Mouse (Mus musculus) frontal cortex, adult (tissue): Measurements from ENCODE around the gene Rom1.
"Not testable (repeated sequence)": the region's sequence is repeated elsewhere in the genome, so short reads cannot be mapped to it uniquely, and the experiment has no call there.

ENCODE experiments used
- ATAC-seq: cut with Nextera tagmentation; 2 replicates; pipeline ENCODE4 v1.9.2; 2017; ENCODE audit warnings: mild to moderate bottlenecking, moderate library complexity, mixed read lengths; ENCODE audit not compliant: low TSS enrichment

The Rom1 gene

DNA sequence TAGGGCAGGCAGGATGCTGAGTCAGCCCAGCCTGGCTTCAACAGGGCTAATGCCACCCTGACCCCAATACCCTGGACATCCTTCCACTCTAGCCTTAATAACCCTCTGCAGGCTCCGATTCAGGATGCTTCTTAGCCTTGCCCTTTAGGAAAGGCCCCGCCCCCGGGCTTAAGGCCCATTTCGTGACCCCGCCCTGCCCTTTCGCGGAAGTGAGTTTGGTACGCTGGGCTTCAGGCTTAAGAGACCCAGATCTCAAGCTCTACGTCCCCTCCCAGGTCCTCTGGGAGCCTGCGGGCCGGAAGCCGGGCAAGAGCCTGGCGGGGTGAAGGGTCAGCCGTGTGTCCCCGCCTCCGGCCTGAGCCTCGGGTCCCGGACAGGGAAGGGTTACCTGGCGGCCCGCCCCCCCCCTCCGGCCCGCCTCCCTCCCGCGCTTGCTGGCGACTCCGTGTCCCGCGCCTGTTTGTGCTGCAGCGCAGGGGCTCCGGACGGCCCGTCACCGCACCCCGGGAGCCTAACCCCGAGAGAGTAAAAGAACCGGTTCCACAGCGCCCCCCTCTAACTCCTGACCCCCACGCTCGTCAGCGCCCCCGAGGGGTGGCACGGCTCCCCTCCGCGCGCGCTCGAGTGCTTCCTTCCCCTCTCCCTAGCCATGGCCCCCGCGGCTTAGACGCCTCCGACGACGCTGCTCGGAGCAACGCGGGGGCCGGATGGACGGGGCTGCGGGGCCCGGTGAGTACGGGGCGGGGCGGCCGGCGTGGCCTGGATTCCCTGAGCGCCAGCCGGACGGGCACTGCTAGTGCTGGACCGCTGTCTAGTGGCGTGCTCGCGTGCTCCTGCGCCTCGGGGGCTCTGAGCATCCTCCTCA lies at the start of gene Rom1, which contains the start of gene Eml3:
Gene Rom1, minus strand, starts transcription at position 133 of the 865 bp plus-strand sequence.
Gene Eml3, plus strand, starts transcription at position 329 of the 865 bp plus-strand sequence.
- ATAC-seq: peak; percentile 25

GRCm38 (mm10) chr19:8976535-8976934 lies 47.4 kb upstream of the Rom1 start:
- peak; percentile 52; the same call in 1 of the 2 replicates for ATAC-seq

DNA sequence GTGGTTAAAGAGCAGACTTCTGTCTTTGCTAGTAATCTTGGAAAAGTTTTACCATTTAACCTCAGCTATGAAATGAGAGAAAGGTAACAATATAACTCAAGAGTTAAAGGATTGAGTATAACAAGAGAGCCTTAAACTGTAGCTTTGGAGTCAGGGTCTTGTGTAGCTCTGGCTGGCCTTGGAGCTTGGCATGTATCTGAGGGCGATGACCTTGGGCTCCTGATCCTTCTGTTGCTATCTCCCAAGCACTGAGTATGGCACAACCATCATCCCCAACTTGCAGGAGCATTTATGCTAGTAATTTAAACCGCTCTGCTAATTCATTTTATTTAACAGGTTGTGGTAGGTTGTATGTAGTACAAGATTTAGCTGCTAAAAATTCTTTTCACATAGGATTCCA lies 46.3 kb upstream of the Rom1 start:
- no peak for ATAC-seq

GRCm38 (mm10) chr19:8974638-8975037 lies 45.5 kb upstream of the Rom1 start:
- ATAC-seq: no peak

GRCm38 (mm10) chr19:8972491-8972890 lies 43.3 kb upstream of the Rom1 start:
- not testable (repeated sequence) for ATAC-seq

- no peak for ATAC-seq
These were observed 38.7 kb upstream of the Rom1 start for GRCm38 (mm10) chr19:8967893-8968292.

- no peak for ATAC-seq
These were observed 38.2 kb upstream of the Rom1 start for GRCm38 (mm10) chr19:8967373-8967743.

DNA sequence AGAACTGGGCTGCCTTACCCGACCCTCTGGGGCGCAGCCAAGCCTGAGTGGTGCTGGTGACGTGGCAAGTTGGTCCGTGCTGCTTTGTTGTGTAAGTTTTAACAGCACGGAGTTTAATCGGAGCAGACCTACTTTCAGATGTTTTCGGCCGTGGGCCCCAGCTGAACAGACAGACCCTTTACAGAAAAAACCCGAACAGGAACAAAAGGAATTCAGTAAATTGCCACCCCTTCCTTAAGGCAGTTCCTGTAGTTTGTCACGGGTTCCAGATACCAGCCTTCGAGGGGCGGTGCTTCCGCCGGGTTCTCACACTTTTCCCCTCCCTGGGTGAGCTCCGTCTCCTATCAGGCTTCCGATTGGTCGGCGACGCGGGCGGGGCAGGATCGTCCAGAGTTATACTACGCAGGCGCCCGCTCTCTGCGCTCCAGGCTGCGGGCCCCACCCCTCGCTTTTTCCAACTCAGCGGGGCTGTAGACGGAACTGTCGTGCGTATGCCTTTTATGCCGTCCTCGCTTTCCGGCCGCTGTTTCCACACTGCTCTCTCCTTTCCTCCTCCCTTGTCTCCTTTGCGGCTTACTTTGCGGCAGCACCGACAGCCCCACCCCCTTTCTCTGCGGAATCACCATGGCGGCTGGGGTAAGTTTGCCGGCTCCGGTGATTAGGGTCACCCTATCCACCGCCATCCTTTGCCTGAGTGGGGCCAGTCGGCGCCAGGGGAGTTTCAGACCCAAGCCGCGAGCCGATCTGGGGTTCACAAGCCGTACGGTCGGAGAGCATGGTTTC lies 37.6 kb upstream of the Rom1 start, which contains the start of gene Eef1g:
Gene Eef1g, plus strand, starts transcription at position 452 of the 783 bp plus-strand sequence.
- peak; percentile 94 for ATAC-seq

DNA sequence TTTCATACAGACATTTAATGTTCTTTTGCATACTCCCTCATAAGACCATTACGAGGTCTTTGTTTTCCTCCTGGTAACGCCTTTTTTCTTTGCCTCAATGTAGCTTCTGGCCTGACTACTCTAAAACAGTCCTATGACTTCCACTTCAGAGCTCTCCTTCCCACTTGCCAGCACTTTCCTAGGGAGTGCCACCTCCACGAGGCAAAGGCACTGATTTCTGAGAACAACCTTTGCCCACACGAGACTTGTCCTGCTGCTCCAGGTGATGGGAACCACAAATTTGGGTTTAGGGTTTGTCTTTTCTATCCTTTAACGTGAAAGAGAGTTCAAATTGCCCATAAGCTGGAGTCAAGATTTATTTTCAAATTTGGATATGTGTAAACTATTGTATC lies 37.0 kb upstream of the Rom1 start:
- no peak for ATAC-seq

DNA sequence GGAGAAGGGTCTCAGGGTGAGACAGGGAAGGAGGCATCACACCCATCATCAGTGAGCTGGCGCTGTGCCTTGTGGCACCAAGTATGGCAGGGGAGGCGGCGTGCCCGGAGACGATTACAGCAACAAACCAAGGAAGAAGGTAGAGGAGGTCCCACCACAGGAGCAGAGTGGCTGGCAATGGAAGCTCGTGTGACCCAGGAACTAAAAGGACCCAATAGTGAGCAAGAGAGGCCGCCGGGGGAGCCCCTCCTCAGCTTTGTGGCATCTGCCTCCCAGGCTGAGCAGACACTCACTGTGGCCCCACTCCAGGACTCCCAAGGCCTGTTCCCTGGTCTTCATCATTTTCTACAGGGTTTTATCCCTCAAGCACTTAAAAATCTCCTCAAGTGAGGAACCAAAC lies 36.6 kb upstream of the Rom1 start:
- ATAC-seq: no peak

GRCm38 (mm10) chr19:8965075-8965474 lies 35.9 kb upstream of the Rom1 start:
- no peak for ATAC-seq

DNA sequence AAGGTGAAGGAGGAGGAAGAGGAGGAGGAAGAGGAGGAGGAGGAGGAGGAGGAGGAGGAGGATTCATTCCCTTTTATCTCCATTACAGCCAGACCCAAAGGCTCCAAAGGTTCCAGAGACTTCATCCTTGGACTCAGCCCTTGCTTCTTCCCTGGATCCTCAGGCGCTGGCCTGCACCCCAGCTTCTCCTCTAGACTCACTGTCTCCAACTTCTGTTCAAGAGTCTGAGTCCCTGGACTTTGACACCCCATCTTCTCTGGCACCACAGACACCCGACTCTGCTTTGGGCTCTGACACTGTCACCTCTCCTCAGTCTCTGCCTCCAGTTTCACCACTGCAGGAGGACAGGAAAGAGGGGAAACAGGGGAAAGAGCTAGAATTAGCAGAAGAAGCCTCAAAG lies 33.1 kb upstream of the Rom1 start:
- no peak for ATAC-seq

DNA sequence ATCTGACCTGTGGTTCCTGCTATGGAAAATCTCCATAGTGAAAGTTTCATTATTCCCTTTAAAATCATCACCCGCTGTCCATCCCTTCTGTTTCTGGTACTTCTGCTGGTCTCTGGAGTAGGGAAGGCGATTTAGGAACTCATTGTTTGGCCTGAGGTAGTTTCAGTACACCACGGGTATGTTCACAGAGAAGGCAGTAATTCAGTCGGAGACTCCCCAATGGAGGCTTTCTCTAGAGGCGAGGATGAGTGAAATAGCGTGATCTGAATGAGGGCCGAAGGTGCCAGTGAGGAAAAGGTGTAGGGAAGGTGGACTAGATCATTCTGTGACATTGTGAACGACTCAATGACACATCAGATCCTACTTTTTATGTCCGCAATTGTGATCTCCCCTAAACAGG lies 25.0 kb upstream of the Rom1 start:
- ATAC-seq: no peak

DNA sequence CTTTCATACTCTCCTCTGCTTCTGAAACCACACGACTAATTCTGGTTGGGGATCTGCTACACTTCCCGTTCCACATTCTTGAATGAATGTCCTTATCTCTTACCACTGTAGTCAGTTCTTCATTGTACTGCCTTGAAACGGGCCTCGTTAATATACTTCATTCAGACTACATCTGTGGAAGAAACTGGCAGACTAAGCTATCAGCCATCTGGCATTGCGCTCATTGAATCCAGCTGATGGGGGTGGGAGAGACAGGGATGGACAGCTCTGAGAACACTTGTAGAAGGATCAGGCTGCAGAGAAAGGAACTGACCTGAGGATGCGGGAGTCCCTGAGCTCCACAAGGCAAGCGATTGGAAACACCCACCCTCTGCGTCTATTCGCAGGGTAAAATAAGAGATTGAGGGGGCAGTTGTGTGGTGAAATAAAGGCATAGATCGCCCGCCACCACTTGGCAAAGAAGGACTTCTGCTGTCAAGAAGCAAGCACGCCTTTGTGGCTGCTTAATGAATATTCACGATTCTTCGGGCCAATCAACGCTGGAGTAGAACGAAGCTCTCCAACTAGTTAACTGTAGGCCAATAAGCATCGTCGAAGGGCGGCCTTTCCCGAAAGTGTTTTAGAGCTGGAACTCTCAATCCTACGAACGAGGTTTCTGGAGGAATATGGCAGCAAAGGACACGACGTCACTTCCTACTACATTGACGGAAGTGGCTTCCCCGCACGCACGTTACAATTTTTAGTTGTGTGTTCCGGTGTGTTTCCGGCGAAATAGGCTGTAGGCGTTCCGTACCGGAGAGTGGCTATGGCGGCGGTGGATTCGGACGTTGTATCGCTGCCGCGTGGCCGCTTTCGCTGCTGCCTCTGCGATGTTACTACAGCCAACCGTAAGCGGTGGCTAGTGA lies 24.2 kb upstream of the Rom1 start, which contains the start of gene Tut1:
Gene Tut1, plus strand, starts transcription at position 713 of the 905 bp plus-strand sequence.
- peak; percentile 92 for ATAC-seq

DNA sequence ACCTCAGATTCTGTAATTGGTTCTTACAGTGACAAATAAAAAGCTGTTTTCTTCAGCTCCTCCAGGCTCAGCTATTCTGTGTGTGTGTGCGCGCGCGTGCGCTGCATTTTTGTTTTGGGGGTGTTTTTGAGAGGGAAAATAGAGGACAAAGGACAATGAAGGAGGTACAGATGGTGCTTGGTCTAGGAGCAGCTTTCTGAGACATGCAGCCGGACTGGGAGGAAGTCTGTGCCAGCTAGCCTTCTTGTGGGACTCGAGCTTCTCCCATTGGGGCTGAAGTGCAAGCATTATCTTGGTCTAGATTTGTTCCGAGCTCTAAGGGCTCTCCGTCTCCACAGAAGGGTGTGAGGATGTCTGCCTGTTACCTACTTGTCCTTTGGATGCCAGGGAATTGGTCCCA lies 23.1 kb upstream of the Rom1 start:
- ATAC-seq: no peak

- ATAC-seq: no peak
These were observed 21.0 kb upstream of the Rom1 start for GRCm38 (mm10) chr19:8950190-8950589.

- ATAC-seq: no peak
These were observed 17.8 kb upstream of the Rom1 start for GRCm38 (mm10) chr19:8946929-8947328.

GRCm38 (mm10) chr19:8945251-8945650 lies 16.1 kb upstream of the Rom1 start:
- no peak for ATAC-seq

DNA sequence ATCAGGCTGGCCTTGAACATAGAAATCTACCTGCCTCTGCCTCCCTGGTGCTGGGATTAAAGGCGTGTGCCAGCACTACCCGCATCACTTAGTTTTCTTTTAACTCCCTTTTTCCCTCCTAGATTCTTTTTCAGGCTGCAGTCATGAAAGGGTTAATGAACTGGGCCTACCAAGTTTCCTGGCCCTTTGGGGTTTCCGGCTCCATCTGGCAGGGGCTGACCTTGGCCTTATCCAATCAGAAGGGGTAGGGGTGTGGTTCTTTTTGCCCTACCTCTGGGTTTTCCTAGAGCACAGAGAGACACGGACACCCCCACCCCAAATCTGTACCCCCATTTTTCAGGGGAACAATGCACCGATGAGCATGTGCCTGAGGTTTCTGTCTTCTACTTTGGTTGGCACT lies 15.6 kb upstream of the Rom1 start:
- ATAC-seq: no peak

- ATAC-seq: no peak
These were observed 14.9 kb upstream of the Rom1 start for GRCm38 (mm10) chr19:8944062-8944461.

GRCm38 (mm10) chr19:8943047-8943446 lies 13.9 kb upstream of the Rom1 start:
- no peak for ATAC-seq
